Mouse (Mus musculus) erythroblast, embryonic 14.5 days (primary cell): ENCODE data around the gene Spi1.

Experiments
- GATA1 ChIP-seq: IDR thresholded peaks from 2 replicates; pipeline ENCODE4 v1.6.1; 2012; ENCODE audit warnings: low read length, inconsistent platforms, mixed read lengths
- TAL1 ChIP-seq: IDR thresholded peaks from 3 replicates; pipeline ENCODE4 v1.6.1; 2012; ENCODE audit warnings: low read length, inconsistent platforms, mixed read lengths

- no peak for TF ChIP-seq GATA1
- no peak for TF ChIP-seq TAL1
Observed at GRCm38 (mm10) chr2:91152885-91153377, 70.7 kb downstream of the Spi1 start.
